Mouse (Mus musculus): ENCODE measurements around the gene Dmrta2. TPM values are rescaled to one million over a fixed set of nuclear protein-coding genes. Genes with fewer than 3 reads are reported as not detected.
A peak's percentile ranks its signal among the peaks of the same experiment; 100 is the strongest.

Gene Dmrta2
- total RNA-seq, 2 experiments from 2014 or later = 5.4 to 5.6 TPM

DNA sequence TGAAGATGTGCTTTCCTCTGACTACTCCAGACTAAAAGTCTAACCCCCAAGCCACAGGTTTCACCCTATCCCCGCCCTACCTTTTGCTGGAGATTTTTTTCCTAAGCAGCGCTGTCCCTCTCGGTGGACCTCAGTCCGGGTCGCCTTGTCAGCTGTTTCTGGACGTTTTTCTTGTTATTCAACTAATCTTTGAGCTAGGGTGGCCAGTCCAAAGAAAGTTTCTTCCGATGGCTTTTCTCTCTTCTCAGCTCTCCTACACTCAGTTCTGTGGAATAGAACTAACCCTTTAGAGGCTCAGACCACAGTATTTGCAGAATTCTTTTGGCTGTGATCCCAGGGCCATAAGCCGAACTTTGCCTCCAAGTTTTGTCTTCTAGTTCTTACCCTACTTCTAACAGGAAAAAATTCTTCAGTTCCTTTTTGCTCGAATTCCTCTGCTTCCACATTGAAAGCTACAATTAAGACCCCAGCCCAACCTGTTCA lies 1.0 kb downstream of the Dmrta2 start:
- no peak for DNase-seq (ENCODE audit: extremely low spot score in 1 of 2, low spot score in 1 of 2)

DNA sequence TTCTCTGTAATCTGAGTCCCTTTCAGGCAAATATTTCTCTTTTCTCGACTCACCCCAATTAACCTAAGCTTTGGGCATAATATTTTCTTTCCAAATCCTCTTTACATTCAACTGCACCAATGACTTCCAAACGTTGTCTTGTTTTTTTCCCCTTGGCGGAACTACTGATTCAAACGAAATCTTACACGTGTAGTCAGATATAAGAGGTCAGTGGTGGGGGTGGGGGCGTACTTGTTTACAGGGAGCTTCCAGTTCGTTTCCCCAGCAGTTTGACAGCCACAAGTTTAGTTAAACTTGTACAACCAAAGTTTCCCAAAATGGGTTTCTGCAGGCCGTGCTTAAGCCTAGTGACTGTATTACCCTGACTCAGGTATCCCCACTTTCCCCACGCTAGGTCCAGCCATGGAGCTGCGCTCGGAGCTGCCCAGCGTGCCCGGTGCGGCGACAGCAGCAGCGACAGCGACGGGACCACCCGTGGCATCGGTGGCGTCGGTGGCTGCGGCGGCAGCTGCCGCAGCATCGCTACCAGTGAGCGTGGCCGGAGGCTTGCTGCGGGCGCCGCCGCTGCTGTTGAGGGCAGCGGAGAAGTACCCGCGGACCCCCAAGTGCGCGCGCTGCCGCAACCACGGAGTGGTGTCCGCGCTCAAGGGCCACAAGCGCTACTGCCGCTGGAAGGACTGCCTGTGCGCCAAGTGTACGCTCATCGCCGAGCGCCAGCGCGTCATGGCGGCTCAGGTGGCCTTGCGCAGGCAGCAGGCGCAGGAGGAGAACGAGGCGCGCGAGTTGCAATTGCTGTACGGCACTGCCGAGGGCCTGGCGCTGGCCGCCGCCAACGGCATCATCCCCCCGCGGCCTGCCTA lies 1.8 kb downstream of the Dmrta2 start:
- peak in 1 of 2 experiments; percentile 17 for DNase-seq (ENCODE audit: extremely low spot score in 1 of 2, low spot score in 1 of 2)

DNA sequence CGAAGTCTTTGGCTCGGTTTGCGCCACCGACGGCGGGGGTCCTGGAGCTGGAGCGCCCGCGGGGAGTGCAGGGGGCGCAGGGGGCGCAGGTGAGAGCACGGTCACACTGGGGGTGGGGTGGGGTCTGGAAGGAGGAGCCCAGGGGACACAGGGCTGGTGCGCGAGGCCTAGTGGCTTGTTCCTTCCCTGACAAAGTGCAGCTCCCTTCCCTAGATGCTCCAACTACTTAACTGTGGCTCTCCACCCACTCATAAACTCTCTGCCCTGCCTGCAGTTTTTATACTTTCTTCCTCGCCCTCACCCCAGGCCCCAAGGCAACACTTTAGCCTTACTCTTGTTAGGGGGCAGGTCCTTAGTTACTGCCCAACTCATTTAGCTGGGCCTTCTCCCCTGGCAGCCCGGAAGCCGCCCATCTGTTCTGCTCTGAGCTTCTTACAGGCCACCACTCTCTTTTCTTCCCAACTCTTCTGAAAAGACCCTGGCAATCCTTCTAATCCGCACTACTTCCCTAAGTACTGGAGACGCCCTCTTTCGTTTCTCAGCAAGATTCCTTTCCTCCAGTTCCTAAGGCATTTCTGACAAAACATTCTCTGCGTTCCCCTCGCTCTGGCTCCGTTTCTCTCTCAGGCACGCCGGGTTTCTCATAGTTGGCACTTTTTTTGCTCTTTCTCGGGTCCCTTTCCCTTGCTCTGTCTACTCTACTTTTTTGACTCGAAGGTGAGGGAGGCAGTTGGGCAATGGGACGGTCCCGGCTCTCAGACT lies 2.6 kb downstream of the Dmrta2 start:
- no peak for DNase-seq (ENCODE audit: extremely low spot score in 1 of 2, low spot score in 1 of 2)

DNA sequence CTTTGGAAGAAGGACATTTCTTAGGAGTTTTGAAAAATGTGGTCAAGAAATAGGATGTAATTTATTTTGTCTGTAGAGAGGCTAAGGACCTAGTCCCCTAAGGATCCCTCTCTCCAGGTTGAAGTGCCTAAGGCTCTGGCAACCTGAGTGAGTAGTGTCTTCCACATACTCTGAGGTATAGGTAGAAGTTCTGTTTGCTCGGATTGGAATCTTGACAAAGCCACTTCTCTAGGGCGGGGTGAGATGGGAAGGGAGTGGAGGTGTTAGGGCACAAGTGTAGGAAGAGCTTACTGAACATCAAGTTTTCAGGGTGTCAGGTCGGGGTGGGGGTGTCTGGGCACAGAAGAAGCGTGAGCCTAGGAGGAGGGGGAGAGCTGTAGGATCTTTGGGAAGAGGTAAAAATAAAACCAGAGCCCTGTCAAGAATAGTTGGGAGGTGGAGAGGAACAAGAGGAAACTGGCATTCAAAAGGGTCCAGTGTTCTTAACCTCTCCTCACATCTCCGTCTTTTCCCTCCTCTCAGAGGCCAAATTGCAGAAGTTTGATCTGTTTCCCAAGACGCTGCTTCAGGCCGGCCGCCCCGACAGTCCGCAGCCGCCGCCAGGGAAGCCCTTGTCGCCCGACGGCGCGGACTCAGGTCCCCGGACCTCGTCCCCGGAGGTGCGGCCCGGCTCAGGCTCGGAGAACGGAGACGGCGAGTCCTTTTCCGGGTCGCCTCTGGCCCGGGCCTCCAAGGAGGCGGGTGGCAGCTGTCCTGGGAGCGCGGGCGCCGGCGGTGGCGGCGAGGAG lies 3.4 kb downstream of the Dmrta2 start:
- DNase-seq (ENCODE audit: extremely low spot score in 1 of 2, low spot score in 1 of 2) = no peak

DNA sequence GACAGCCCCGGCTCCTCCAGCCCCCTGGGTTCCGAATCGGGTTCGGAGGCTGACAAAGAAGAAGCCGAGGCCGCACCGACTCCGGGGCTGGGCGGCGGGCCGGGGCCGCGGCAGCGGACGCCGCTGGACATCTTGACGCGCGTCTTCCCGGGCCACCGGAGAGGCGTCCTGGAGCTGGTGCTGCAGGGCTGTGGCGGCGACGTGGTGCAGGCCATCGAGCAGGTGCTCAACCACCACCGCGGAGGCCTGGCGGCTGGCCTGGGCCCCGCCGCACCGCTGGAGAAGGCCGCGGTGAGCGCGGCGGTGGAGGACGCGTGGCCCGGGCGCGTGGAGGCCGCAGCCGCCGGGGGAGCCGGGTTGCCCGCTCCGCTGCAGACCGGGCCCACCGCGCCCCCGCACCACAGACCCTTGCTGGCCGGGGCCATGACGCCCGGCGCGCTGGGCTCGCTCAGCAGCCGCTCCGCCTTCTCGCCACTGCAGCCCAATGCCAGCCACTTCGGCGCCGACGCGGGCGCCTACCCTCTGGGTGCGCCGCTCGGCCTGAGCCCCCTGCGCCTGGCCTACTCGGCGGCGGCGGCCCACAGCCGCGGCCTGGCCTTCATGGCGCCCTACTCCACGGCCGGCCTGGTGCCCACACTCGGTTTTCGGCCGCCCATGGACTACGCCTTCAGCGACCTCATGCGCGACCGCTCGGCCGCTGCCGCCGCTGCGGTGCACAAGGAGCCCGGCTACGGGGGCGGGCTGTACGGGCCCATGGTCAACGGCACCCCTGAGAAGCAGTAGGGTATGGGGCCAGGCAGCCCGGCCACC lies 4.2 kb downstream of the Dmrta2 start:
- DNase-seq (ENCODE audit: extremely low spot score in 1 of 2, low spot score in 1 of 2) = peak in 1 of 2 experiments; percentile 26

DNA sequence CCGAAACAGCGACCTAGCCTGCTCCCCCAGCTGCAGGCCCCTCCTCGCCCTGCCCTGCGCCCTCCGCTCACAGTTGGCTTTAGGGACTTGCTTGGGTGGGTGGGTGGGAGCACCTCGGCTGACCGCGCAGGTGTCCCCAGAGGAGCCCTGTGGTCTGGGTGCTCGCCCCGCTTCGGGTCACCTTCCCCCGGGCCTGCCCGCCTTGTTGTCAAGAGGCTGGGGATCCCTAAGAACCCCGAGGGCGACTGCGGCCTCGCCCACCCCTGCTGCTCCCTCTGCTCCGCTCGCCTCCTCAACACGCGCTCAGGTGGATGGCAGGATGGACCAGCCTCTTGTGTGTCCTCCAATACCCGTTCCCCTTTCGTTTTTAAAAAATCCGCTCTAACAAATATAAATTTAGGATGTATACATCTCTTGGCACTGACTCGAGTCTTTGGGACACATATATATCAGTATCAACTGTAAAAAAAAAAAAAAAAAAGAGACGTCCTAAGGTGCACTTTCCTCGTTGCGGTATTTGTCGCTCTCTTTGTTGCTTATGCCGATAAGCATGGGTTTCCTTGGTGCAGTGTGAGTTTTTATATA lies 4.9 kb downstream of the Dmrta2 start:
- no peak for DNase-seq (ENCODE audit: extremely low spot score in 1 of 2, low spot score in 1 of 2)

DNA sequence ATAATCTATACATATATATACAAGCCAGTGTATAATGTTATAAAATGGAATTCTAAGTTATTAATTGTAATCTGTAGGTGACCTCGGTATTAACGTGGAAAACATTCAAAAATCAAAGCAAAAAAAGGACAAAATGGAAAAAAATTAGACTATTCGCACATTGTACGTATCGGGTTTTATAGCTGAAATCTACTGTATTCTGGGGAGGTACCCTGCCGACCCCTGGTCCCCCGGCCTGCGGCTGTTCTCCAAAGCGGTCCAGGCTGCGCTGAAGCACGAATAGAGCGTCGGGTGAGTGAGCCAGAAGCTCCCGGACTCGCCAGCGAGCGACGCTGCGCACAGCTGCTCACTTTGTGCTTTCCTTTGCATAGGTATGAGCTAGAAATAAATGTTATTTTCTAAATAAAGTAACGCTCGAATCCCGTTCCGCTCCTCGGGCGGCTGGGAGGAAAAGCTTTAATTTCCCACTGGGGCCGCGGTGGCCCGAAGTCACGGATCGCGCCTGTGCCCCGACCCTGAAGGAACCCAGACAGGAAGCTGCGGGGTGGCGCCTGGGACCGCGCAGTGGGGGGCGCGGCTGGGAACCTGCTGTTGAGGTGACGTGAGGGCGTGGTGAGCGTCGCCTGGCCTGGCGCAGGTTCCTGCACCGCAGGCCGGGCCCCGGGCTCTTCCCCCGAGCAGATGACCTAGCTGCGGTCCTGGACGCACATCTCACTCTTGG lies 5.6 kb downstream of the Dmrta2 start:
- DNase-seq (ENCODE audit: extremely low spot score in 1 of 2, low spot score in 1 of 2) = no peak

DNA sequence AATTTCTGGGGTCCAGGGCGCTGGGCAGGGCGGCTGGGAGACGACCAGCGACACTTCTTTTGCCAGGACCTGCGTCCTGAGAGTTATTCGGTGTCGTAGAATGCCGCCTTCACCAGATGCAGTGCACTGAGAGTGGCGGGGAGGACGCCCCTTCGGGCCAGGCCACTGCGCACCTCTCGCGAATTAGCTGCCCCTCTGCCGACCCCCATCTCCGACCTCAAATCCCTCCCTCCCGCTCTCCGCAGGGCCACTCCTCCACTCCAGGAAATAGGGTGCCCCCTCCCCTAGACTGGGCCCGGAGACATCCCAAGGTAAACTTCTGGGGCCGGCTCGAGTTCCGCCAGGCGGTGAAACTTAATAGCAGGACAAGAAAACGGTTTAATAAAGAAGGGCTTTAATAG lies 6.2 kb downstream of the Dmrta2 start:
- no peak for DNase-seq (ENCODE audit: extremely low spot score in 1 of 2, low spot score in 1 of 2)

DNA sequence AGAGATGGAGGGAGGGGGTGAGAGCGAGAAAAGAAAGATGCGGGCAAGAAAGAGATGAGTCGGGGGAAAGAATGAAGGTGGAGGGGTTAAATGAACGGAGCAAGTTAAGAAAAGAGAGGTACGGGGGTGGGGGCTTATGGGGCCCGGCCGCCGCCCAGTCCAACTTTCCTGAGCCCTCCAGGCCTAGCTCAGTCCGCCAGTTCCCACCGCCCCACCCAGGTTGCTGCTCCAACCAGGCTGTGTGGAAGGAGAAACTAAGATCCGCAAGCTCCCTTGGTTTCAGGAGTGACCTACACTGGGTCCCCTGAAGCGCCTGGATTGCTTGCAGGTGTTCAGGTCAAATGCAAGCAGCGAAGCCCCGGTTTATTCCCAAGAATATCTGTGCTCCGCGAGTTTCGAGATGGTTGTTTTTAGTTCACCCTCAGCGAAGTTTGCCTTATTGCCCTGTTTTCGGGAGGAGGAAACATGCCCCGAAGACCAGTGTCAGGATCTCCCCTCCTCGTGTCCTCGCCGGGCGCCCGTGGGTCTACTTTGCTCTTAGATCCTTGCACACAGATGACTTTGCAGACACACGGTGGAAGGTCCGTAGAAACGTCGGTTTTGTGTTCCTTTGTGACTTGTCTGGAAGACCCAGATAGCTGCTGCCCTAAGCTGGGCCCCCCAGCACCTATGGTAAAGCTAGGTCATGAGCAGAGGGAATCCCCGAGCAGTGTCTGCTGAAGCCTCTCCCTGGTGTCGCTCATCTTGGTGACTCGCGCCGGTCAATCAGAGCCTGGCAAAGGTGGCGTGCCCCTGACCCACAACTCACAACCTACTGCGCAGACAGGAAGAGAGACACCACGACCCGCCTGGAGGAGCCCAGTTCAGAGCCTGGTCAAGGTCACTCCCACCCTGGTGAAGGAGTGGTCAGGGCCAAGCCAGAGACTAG lies 6.9 kb downstream of the Dmrta2 start:
- no peak for DNase-seq (ENCODE audit: extremely low spot score in 1 of 2, low spot score in 1 of 2)

DNA sequence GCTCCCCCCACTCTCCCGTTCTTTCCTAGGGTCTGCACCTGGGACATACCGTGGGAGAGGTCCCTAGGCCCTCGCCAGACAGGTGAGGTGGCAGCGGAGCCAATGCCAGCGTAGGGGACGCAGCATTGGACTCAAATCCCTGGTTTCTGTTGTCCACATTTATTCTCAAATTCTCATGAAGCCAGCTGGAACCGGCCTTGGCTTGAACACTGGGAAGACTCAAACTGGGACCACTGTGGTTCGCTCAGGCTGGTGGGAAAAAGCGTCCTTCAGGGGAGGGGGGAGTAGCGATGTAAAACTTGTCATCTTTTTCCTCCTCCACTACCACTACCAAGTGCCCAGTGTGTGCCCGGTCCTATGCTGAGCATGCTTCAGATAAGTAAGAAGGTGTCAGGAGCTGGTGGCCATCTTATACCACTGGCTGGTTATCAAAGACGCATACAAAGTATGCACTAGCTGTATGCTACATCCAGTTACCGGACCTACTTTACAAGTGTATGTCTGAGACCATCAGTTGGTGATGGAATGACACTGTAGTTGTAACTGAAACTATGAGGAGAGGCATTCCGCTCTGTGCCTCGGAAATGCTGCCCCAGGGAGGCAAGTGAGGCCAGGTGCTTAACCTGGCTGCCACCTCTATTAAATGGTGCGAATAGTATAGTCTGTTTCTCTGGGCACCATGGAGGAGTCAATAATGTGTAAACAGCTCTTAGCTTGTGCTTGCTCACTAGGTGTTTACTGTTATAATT lies 7.7 kb downstream of the Dmrta2 start:
- no peak for DNase-seq (ENCODE audit: extremely low spot score in 1 of 2, low spot score in 1 of 2)

DNA sequence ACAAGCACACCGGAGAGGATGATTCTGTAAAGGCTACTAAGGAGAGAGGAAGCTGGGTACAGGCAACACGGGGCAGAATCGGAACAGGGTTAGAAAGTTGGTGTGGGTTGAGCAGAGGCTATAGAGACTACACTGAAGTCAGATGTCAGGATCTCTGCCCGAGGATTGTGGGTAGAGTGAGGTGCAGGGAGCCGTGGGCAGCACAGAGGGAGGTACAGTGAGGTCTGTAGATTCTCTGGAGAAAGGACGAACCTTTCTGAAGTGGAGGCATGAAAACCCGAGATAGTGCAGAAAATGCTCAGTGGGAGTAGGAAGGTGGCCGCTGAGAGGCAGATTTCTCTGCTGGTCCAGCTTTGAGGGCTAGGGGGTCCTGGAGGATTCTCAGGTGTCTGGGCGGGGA lies 8.4 kb downstream of the Dmrta2 start:
- no peak for DNase-seq (ENCODE audit: extremely low spot score in 1 of 2, low spot score in 1 of 2)

DNA sequence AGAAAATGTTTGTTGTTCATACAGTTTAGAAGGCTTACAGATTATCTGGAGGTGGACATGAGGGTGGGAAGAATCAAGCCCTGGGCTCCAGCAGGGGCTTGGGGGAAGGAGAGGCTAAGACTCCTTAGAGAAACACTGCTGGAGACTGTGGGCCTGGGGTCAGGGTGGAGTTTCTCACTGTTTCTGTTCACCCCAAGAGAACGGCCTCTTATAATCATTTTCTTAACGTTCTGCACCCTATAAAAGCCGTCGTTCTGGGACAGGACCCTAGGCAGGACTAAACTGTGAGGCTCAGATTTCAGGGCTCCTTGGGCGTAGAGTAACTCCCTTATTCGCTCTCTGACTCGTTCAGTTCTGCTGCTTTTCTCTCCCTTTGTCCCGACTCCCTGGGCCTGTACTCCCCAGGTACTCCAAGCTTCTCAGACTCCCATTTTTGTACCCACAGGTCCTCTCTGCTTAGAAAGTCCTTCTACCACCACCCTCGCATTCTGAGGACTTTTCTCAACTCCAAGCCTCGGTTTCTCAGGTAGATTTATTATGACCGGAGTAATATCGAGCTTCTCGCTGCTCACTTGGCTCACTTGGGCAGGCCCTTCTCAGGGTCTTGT lies 9.0 kb downstream of the Dmrta2 start:
- no peak for DNase-seq (ENCODE audit: extremely low spot score in 1 of 2, low spot score in 1 of 2)

DNA sequence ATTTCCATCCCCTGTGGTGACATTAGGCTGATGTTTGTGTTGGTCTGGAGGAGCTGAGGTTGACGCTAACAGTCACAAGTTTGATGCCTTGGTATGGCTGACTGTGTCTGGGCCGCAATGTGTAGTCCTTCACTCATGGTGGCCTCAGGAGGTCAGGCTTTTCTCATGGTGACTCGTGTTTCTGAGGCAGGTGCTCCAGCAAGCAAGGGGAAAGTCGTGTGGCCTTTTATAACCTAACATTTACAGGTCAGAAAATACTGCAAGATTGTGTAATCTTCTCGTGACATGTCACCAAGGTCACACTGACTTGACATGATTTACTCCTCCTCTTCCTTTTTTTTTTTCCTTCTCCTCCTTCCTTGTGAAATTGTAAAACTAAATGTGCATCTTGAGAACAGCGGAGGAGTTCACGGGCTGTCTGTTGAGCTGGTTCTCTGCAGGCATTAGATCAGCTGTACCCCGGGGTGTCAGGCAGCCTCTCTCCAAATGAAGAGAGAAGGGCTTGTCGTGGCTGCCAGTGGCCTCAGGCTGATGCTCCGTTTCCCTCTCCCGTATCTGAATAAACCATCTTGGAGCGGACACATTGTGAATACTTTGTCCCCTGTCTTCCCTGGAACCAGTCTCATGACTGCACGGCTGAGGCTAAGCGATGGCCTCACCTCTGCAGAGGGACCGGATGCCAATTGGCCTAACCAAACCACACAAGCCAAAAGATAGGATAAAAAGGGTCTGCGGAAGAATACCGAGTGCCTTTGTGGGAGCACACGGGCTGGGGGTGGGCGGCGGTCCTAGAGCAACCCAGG lies 9.9 kb downstream of the Dmrta2 start:
- no peak for DNase-seq (ENCODE audit: extremely low spot score in 1 of 2, low spot score in 1 of 2)

DNA sequence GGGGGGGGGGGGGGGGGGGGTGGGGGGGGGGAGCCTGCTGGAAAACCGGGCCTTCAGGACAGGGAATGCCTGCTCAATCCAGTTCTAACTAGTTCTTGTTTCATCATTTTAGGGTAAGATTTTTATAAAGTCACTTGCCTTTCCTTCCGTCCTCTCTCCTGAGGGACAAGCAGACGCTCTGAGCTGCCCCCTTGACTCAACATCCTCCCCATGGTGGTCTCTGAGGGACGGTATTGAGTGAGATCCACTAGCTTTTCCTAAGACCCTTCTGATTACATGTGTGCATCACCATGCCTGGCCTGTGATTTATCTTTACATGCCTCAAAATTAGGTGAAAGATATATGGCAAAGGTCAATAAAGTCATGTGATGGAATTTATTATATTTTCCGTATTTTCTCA lies 10.6 kb downstream of the Dmrta2 start:
- no peak for DNase-seq (ENCODE audit: extremely low spot score in 1 of 2, low spot score in 1 of 2)

DNA sequence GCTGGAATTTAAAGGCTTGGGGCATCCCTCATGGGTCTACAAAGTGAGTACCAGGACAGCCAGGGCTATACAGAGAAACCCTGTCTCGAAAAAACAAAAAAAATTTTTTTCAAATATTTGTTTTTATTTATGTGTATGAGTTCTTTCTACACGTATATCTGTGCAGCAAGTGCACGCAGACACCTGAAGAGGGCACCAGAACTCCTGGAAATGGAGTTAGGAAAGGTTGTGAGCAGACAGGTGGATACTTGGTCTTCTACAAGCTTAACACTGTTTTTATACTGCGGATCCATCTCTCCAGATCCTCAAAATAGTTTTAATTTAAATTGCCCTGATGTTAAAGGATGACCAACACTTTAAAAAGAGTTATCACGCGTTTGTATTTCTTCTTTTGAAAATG lies 11.4 kb downstream of the Dmrta2 start:
- no peak for DNase-seq (ENCODE audit: extremely low spot score in 1 of 2, low spot score in 1 of 2)

DNA sequence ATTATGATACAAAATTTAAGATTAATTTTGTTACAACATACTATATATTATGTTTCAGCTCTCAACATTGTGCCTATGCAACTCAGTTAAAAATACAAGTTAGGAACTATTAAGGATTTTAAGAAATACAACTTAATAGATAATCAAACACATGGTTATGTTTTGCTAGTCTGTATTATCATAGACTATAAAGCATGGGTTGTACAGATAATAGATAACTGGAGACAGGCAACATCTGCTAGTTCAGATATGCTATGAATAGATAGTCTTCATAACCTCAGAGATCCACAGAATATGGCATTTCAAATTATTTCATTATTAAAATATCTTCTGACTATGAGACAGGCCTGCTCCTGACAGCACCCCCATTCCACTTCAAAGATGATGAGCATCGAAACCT lies 28.2 kb downstream of the Dmrta2 start:
- DNase-seq (ENCODE audit: extremely low spot score in 1 of 2, low spot score in 1 of 2) = no peak

All from layer of hippocampus, postnatal 25 days (tissue).